Mouse (Mus musculus) granulocyte monocyte progenitor cell, adult 5-6 weeks (primary cell): Measurements from ENCODE around the gene Enho. TPM values are rescaled to one million over a fixed set of nuclear protein-coding genes. Genes with fewer than 3 reads are reported as not detected.

Experiments
- total RNA-seq, 2 experiments: library from RNA; stranded (forward) in 1 of 2; stranded (reverse) in 1 of 2; fragments of 200-712, 200-1000 nt in 1 of 2; fragments of >200 nt in 1 of 2; fragmentation: Nextera tagmentation in 1 of 2; gene quantifications; 2 replicates each; pipeline ENCODE4 v1.2.3; 2014 to 2017

Enho gene
- total RNA-seq, 2 experiments from 2014 or later, result not detected

Other genes starting within 250 kb of the Enho start
- gene Kif24, start 175.4 kb downstream of the Enho start, total RNA-seq (2014; fragmentation: Nextera tagmentation), result 23.2 and 35.0 TPM in 2 replicates
- gene Kif24, start 175.4 kb downstream of the Enho start, total RNA-seq (2017), result 12.8 and 15.4 TPM in 2 replicates
- 12.3 and 72.3 TPM in 2 replicates for gene Nudt2, start 175.2 kb downstream of the Enho start, total RNA-seq (2014; fragmentation: Nextera tagmentation)
- gene Nudt2, start 175.2 kb downstream of the Enho start, total RNA-seq (2017), result 15.1 and 26.5 TPM in 2 replicates
- gene AI464131, start 137.2 kb downstream of the Enho start, total RNA-seq (2014; fragmentation: Nextera tagmentation), result not detected in 2 replicates
- gene AI464131, start 137.2 kb downstream of the Enho start, total RNA-seq (2017), result not detected in 2 replicates
- gene 1110017D15Rik, start 123.0 kb downstream of the Enho start, total RNA-seq (2014; fragmentation: Nextera tagmentation), result 1.9 TPM in 1 of 2 replicates, not detected in the other
- not detected in 2 replicates for gene 1110017D15Rik, start 123.0 kb downstream of the Enho start, total RNA-seq (2017)
- gene Fam219a, start 70.8 kb downstream of the Enho start, total RNA-seq (2014; fragmentation: Nextera tagmentation), result 2.6 and 3.2 TPM in 2 replicates
- gene Fam219a, start 70.8 kb downstream of the Enho start, total RNA-seq (2017), result 0.26 and 1.9 TPM in 2 replicates
- gene Dnaic1, start 70.5 kb downstream of the Enho start, total RNA-seq (2014; fragmentation: Nextera tagmentation), result not detected in 2 replicates
- not detected in 2 replicates for gene Dnaic1, start 70.5 kb downstream of the Enho start, total RNA-seq (2017)
- not detected in 2 replicates for gene Cntfr, start 56.8 kb upstream of the Enho start, total RNA-seq (2014; fragmentation: Nextera tagmentation)
- not detected in 2 replicates for gene Cntfr, start 56.8 kb upstream of the Enho start, total RNA-seq (2017)
- gene Il11ra1, start 59.7 kb upstream of the Enho start, total RNA-seq (2014; fragmentation: Nextera tagmentation), result 66.9 and 71.4 TPM in 2 replicates
- 102 and 103 TPM in 2 replicates for gene Il11ra1, start 59.7 kb upstream of the Enho start, total RNA-seq (2017)
- gene Rpp25l, start 73.2 kb upstream of the Enho start, total RNA-seq (2014; fragmentation: Nextera tagmentation), result 23.0 and 45.3 TPM in 2 replicates
- gene Rpp25l, start 73.2 kb upstream of the Enho start, total RNA-seq (2017), result 15.0 and 20.1 TPM in 2 replicates
- 56.6 and 61.4 TPM in 2 replicates for gene Dctn3, start 82.8 kb upstream of the Enho start, total RNA-seq (2014; fragmentation: Nextera tagmentation)
- 45.6 and 72.8 TPM in 2 replicates for gene Dctn3, start 82.8 kb upstream of the Enho start, total RNA-seq (2017)
- gene Arid3c, start 90.8 kb upstream of the Enho start, total RNA-seq (2014; fragmentation: Nextera tagmentation), result not detected in 2 replicates
- gene Arid3c, start 90.8 kb upstream of the Enho start, total RNA-seq (2017), result not detected in 2 replicates
- 26.7 and 27.2 TPM in 2 replicates for gene Galt, start 114.9 kb upstream of the Enho start, total RNA-seq (2014; fragmentation: Nextera tagmentation)
- gene Galt, start 114.9 kb upstream of the Enho start, total RNA-seq (2017), result 33.0 and 39.2 TPM in 2 replicates
- 46.7 and 68.6 TPM in 2 replicates for gene Sigmar1, start 115.8 kb upstream of the Enho start, total RNA-seq (2014; fragmentation: Nextera tagmentation)
- 32.9 and 59.9 TPM in 2 replicates for gene Sigmar1, start 115.8 kb upstream of the Enho start, total RNA-seq (2017)
- gene Ccl27a, start 133.9 kb upstream of the Enho start, total RNA-seq (2014; fragmentation: Nextera tagmentation), result 25.1 and 25.6 TPM in 2 replicates
- gene Ccl27a, start 133.9 kb upstream of the Enho start, total RNA-seq (2017), result 5.4 and 10.3 TPM in 2 replicates